Comparison of ENCODE assay signal across 14 mouse cellular contexts in the genomic region with DNA sequence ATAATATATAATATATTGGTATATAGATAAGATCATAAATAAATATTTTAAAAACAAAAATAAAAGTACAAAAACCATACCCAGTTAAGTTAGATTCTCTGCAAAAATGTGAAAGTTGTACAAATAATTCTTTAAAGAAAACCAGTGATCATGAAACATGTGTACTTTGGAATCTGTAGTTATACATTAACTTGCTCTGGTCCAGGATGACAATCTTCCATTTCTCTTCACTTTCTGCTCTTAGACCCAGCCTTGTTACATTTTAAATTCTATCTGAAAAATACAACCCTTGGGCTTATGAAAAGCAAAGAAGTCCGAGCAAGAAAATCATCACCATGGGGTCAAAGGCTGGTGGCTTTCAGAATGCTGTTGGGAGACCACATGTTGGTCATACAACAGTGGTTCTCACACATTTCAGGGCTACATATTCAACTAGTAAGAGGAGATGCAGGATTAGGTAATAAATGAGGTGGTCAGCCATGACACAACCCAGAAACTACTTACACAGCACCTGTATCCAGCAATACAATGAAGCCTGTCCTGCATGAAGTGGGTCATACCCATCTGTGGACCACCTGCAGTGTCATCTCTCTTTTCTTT.
A peak's percentile ranks its signal among the peaks of the same experiment; 100 is the strongest.
DNase-seq lines count a peak whose midpoint lies in the region; ATAC-seq and TF ChIP-seq lines count a peak whose summit lies in the region.
"Had no signal": no experiment of that assay in that cellular context is flagged by ENCODE, and none has a peak within 500 bp of the region (broad histone marks: within the 10 kb centered on the region; RNA-seq: fewer than 3 reads in every experiment).

No protein-coding gene starts in this region.

- peak; percentile 88 for DNase-seq in liver, adult 2 months (ENCODE audit: extremely low read depth, low read depth, low spot score)
- no peak for DNase-seq in liver
- peak; percentile 82 for DNase-seq in kidney, adult 2 months
- DNase-seq in kidney, postnatal 36 days = peak; percentile 34 to 61
- DNase-seq in neural tube, embryonic 10.5 days (ENCODE audit: extremely low spot score, low spot score) = no peak
- DNase-seq in hindbrain, embryonic 14.5 days (ENCODE audit: low spot score) = no peak
- DNase-seq in left cerebral cortex, postnatal 25 days (ENCODE audit: low spot score in 2 of 2) = no peak
- DNase-seq: gastrocnemius, postnatal 14 days; lung, adult 18-20 months; lung, postnatal 36 days; thymus, adult 2 months had no signal

- H3K27ac ChIP-seq in liver, adult 2 months (replicated peaks; ENCODE audit: insufficient read depth, low read depth, low read length) = peak overlapping the region; percentile 94
- H3K27ac ChIP-seq in kidney, adult 2 months (ENCODE audit: insufficient read depth, low read depth, low read length) = peak overlapping the region; percentile 93
- peak overlapping the region; percentile 71; the same call in 1 of the 2 replicates for H3K27ac ChIP-seq in small intestine, adult 2 months (ENCODE audit: insufficient read depth, low read depth, low read length)
- H3K27ac ChIP-seq in hindbrain, embryonic 14.5 days = no peak overlapping the region
- H3K27ac ChIP-seq: embryonic facial prominence, embryonic 12.5 days had no signal

- no peak overlapping the region for H3K4me2 ChIP-seq in hindbrain, embryonic 14.5 days (replicated peaks)
- H3K4me2 ChIP-seq: embryonic facial prominence, embryonic 12.5 days; midbrain, embryonic 11.5 days had no signal

- no peak overlapping the region for H3K4me3 ChIP-seq in liver, adult 2 months (ENCODE audit: insufficient read depth, low read depth, low read length)
- no peak overlapping the region for H3K4me3 ChIP-seq in kidney, adult 2 months (ENCODE audit: insufficient read depth, low read depth, low read length)
- no peak overlapping the region for H3K4me3 ChIP-seq in small intestine, adult 2 months (ENCODE audit: low read depth, low read length)
- H3K4me3 ChIP-seq in hindbrain, embryonic 14.5 days (replicated peaks; ENCODE audit: low read length) = no peak overlapping the region
- H3K4me3 ChIP-seq: embryonic facial prominence, embryonic 12.5 days had no signal

- WGBS in liver, adult 2 months = 19% methylated on average over 1 of the region's 1 CpGs
- 51% methylated on average over 1 of the region's 1 CpGs for WGBS in kidney, adult 2 months
- 31% methylated on average over 1 of the region's 1 CpGs for WGBS in small intestine, adult 2 months
- 84% methylated on average over 1 of the region's 1 CpGs for WGBS in hindbrain, embryonic 14.5 days

- no peak for TF ChIP-seq POLR2A in liver, adult 2 months (IDR thresholded peaks at IDR 0.05; ENCODE audit: extremely low read depth, insufficient read depth, low read length)
- no peak for TF ChIP-seq POLR2A in kidney, adult 2 months (IDR thresholded peaks at IDR 0.05; ENCODE audit: low read depth, low read length)
- TF ChIP-seq POLR2A in small intestine, adult 2 months (IDR thresholded peaks at IDR 0.05; ENCODE audit: low read depth, low read length) = no peak

- intact Hi-C loops in left cerebral cortex, postnatal 25 days (cut with DNase I) = no loop called here

- H3K4me1 ChIP-seq in liver, adult 2 months (ENCODE audit: control insufficient read depth, insufficient read depth, low read length) = peaks cover 20% of the 10 kb centered on the region
- peaks cover 21% of the 10 kb centered on the region for H3K4me1 ChIP-seq in kidney, adult 2 months (ENCODE audit: control insufficient read depth, insufficient read depth, low read length)
- peaks cover 11% of the 10 kb centered on the region; the same call in 1 of the 2 replicates for H3K4me1 ChIP-seq in small intestine, adult 2 months (ENCODE audit: control insufficient read depth, insufficient read depth, insufficient read length, low read length)
- no peaks in the 10 kb centered on the region for H3K4me1 ChIP-seq in hindbrain, embryonic 14.5 days (replicated peaks; ENCODE audit: control insufficient read depth, insufficient read depth, low read length)

- no peak for TF ChIP-seq CTCF in liver, adult 2 months (IDR thresholded peaks at IDR 0.05; ENCODE audit: low read depth, low read length)
- TF ChIP-seq CTCF in kidney, adult 2 months (conservative IDR thresholded peaks at IDR 0.05; ENCODE audit: insufficient read depth, insufficient read length, low read depth, low read length) = no peak
- no peak for TF ChIP-seq CTCF in small intestine, adult 2 months (IDR thresholded peaks at IDR 0.05; ENCODE audit: extremely low read depth, insufficient read length, insufficient replicate concordance, low read depth, low read length)

- no peak for ATAC-seq in hindbrain, embryonic 14.5 days (ENCODE audit: low FRiP score)

- no peaks in the 10 kb centered on the region for H3K27me3 ChIP-seq in liver, adult 2 months (ENCODE audit: control insufficient read depth, insufficient read depth, low read length)
- H3K27me3 ChIP-seq in kidney, adult 2 months (replicated peaks; ENCODE audit: control insufficient read depth, insufficient read depth, low read length) = no peaks in the 10 kb centered on the region
- no peaks in the 10 kb centered on the region for H3K27me3 ChIP-seq in small intestine, adult 2 months (ENCODE audit: control insufficient read depth, insufficient read depth, low read length)
- H3K27me3 ChIP-seq in hindbrain, embryonic 14.5 days (ENCODE audit: control insufficient read depth, insufficient read depth, low read length) = peaks cover 10% of the 10 kb centered on the region

- peaks cover 17% of the 10 kb centered on the region; the same call in 1 of the 2 replicates for H3K79me2 ChIP-seq in liver, adult 2 months (ENCODE audit: control insufficient read depth, insufficient read depth, low read length)

- H3K36me3 ChIP-seq in liver, adult 2 months (ENCODE audit: control insufficient read depth, insufficient read depth, low read length) = no peaks in the 10 kb centered on the region
- H3K36me3 ChIP-seq in kidney, adult 2 months (ENCODE audit: control insufficient read depth, insufficient read depth, low read length) = no peaks in the 10 kb centered on the region
- H3K36me3 ChIP-seq in small intestine, adult 2 months (ENCODE audit: control insufficient read depth, insufficient read depth, low read length) = no peaks in the 10 kb centered on the region
- no peaks in the 10 kb centered on the region for H3K36me3 ChIP-seq in hindbrain, embryonic 14.5 days (replicated peaks; ENCODE audit: control insufficient read depth, insufficient read depth)
- H3K36me3 ChIP-seq: embryonic facial prominence, embryonic 12.5 days had no signal

- H3K9ac ChIP-seq in liver, adult 2 months (ENCODE audit: low read depth, low read length) = 0 out of 2 replicates have a peak overlapping the region, but pooled peaks have one; percentile 32
- H3K9ac ChIP-seq in hindbrain, embryonic 14.5 days = no peak overlapping the region
- H3K9ac ChIP-seq: embryonic facial prominence, embryonic 12.5 days had no signal

- H3K9me3 ChIP-seq in hindbrain, embryonic 14.5 days (ENCODE audit: control insufficient read depth, low read length) = no peaks in the 10 kb centered on the region
- H3K9me3 ChIP-seq: embryonic facial prominence, embryonic 12.5 days had no signal

Comparison
In these comparisons a context has a peak if more than half of its experiments do, and no peak if none do; other contexts are left out.
1. DNase-seq: peak in liver, adult 2 months (single experiment), kidney, adult 2 months (single experiment) and kidney, postnatal 36 days (2 of 2); none in liver (single experiment), neural tube, embryonic 10.5 days (single experiment), hindbrain, embryonic 14.5 days (single experiment) and left cerebral cortex, postnatal 25 days (0 of 2).